Mouse (Mus musculus): ENCODE results near the gene Ehmt1. TPM values are rescaled to one million over a fixed set of nuclear protein-coding genes. Genes with fewer than 3 reads are reported as not detected.

Gene Ehmt1
- polyA plus RNA-seq, 1 experiment = 14.8 TPM

GRCm38 (mm10) chr2:24888895-24889294 lies 30.5 kb downstream of the Ehmt1 start:
- TF ChIP-seq POLR2A (IDR thresholded peaks at IDR 0.05; ENCODE audit: insufficient read length, low read depth) (no peak), TCF12 (IDR thresholded peaks at IDR 0.05; ENCODE audit: insufficient read depth, poor library complexity, severe bottlenecking) (no peak), USF1 (IDR thresholded peaks at IDR 0.05; ENCODE audit: low read depth) (no peak), REST (IDR thresholded peaks at IDR 0.05; ENCODE audit: insufficient read depth, insufficient read length) (no peak), CEBPB (IDR thresholded peaks at IDR 0.05; ENCODE audit: insufficient read depth, poor library complexity, severe bottlenecking) (no peak), E2F4 (IDR thresholded peaks at IDR 0.05; ENCODE audit: insufficient read depth) (no peak), MAX (IDR thresholded peaks at IDR 0.05; ENCODE audit: low read depth) (no peak)
- Histone ChIP-seq H3K36me3 (ENCODE audit: control insufficient read depth, insufficient read depth) (peaks cover 12% of the 10 kb centered on the region), H3ac (ENCODE audit: control insufficient read depth, insufficient read length) (no peak overlapping the region), H3K27me3 (ENCODE audit: control insufficient read depth, insufficient read depth, insufficient read length) (no peaks in the 10 kb centered on the region), H3K4me2 (ENCODE audit: low read depth) (no peak overlapping the region), H3K79me2 (ENCODE audit: control insufficient read depth, insufficient read depth) (peaks cover 63% of the 10 kb centered on the region), H3K4me3 (no peak overlapping the region)

- Histone ChIP-seq H3K27me3 (ENCODE audit: control insufficient read depth, insufficient read depth, insufficient read length) (no peaks in the 10 kb centered on the region), H3ac (ENCODE audit: control insufficient read depth, insufficient read length) (no peak overlapping the region), H3K4me2 (ENCODE audit: low read depth) (no peak overlapping the region), H3K4me3 (no peak overlapping the region), H3K36me3 (ENCODE audit: control insufficient read depth, insufficient read depth) (peaks cover 22% of the 10 kb centered on the region), H3K79me2 (ENCODE audit: control insufficient read depth, insufficient read depth) (no peaks in the 10 kb centered on the region)
- no peak for TF ChIP-seq USF1 (IDR thresholded peaks at IDR 0.05; ENCODE audit: low read depth)
- no peak for TF ChIP-seq POLR2AphosphoS2 (IDR thresholded peaks at IDR 0.05; ENCODE audit: insufficient read length, low read depth)
- TF ChIP-seq TCF3 (IDR thresholded peaks at IDR 0.05; ENCODE audit: insufficient read length, low read depth) = no peak
- no peak for TF ChIP-seq MAX (IDR thresholded peaks at IDR 0.05; ENCODE audit: low read depth)
- no peak for TF ChIP-seq MYOD1 (IDR thresholded peaks at IDR 0.05; ENCODE audit: control insufficient read depth in 1 of 3, insufficient read length in 2 of 3, low read depth in 2 of 3)
- no peak for TF ChIP-seq MYOG (IDR thresholded peaks at IDR 0.05; ENCODE audit: control insufficient read depth in 1 of 3, insufficient read depth in 1 of 3, insufficient read length in 2 of 3, low read depth in 2 of 3)
- no peak for TF ChIP-seq POLR2A (IDR thresholded peaks at IDR 0.05; ENCODE audit: insufficient read length, low read depth)
- TF ChIP-seq CEBPB (IDR thresholded peaks at IDR 0.05; ENCODE audit: insufficient read depth, poor library complexity, severe bottlenecking) = no peak
- TF ChIP-seq TCF12 (IDR thresholded peaks at IDR 0.05; ENCODE audit: insufficient read depth, poor library complexity, severe bottlenecking) = no peak
- TF ChIP-seq REST (IDR thresholded peaks at IDR 0.05; ENCODE audit: insufficient read depth, insufficient read length) = no peak
- TF ChIP-seq SRF (IDR thresholded peaks at IDR 0.05; ENCODE audit: control insufficient read depth, insufficient read length, low read depth) = no peak
- no peak for TF ChIP-seq E2F4 (IDR thresholded peaks at IDR 0.05; ENCODE audit: insufficient read depth)
These were observed 38.7 kb downstream of the Ehmt1 start for GRCm38 (mm10) chr2:24880686-24881085.

- TF ChIP-seq CEBPB (IDR thresholded peaks at IDR 0.05; ENCODE audit: insufficient read depth, poor library complexity, severe bottlenecking) = no peak
- no peak overlapping the region for H3K4me2 ChIP-seq (ENCODE audit: low read depth)
- H3K4me3 ChIP-seq = no peak overlapping the region
- peaks cover 30% of the 10 kb centered on the region for H3K36me3 ChIP-seq (ENCODE audit: control insufficient read depth, insufficient read depth)
- no peak overlapping the region for H3ac ChIP-seq (ENCODE audit: control insufficient read depth, insufficient read length)
- no peaks in the 10 kb centered on the region for H3K27me3 ChIP-seq (ENCODE audit: control insufficient read depth, insufficient read depth, insufficient read length)
- H3K79me2 ChIP-seq (ENCODE audit: control insufficient read depth, insufficient read depth) = peaks cover 5% of the 10 kb centered on the region
These were observed 48.5 kb downstream of the Ehmt1 start for GRCm38 (mm10) chr2:24870952-24871351.

- Histone ChIP-seq H3K4me2 (ENCODE audit: low read depth) (no peak overlapping the region), H3K36me3 (ENCODE audit: control insufficient read depth, insufficient read depth) (peaks cover 34% of the 10 kb centered on the region), H3ac (ENCODE audit: control insufficient read depth, insufficient read length) (no peak overlapping the region), H3K4me3 (no peak overlapping the region), H3K79me2 (ENCODE audit: control insufficient read depth, insufficient read depth) (peaks cover 5% of the 10 kb centered on the region), H3K27me3 (ENCODE audit: control insufficient read depth, insufficient read depth, insufficient read length) (no peaks in the 10 kb centered on the region)
- TF ChIP-seq MAX (IDR thresholded peaks at IDR 0.05; ENCODE audit: low read depth) (no peak), CEBPB (IDR thresholded peaks at IDR 0.05; ENCODE audit: insufficient read depth, poor library complexity, severe bottlenecking) (no peak), E2F4 (IDR thresholded peaks at IDR 0.05; ENCODE audit: insufficient read depth) (no peak), MYOG (IDR thresholded peaks at IDR 0.05; ENCODE audit: control insufficient read depth in 1 of 3, insufficient read depth in 1 of 3, insufficient read length in 2 of 3, low read depth in 2 of 3) (no peak), TCF12 (IDR thresholded peaks at IDR 0.05; ENCODE audit: insufficient read depth, poor library complexity, severe bottlenecking) (no peak), TCF3 (IDR thresholded peaks at IDR 0.05; ENCODE audit: insufficient read length, low read depth) (no peak), MYOD1 (IDR thresholded peaks at IDR 0.05; ENCODE audit: control insufficient read depth in 1 of 3, insufficient read length in 2 of 3, low read depth in 2 of 3) (no peak), POLR2AphosphoS2 (IDR thresholded peaks at IDR 0.05; ENCODE audit: insufficient read length, low read depth) (no peak), POLR2A (IDR thresholded peaks at IDR 0.05; ENCODE audit: insufficient read length, low read depth) (no peak), REST (IDR thresholded peaks at IDR 0.05; ENCODE audit: insufficient read depth, insufficient read length) (no peak), SRF (IDR thresholded peaks at IDR 0.05; ENCODE audit: control insufficient read depth, insufficient read length, low read depth) (no peak), USF1 (IDR thresholded peaks at IDR 0.05; ENCODE audit: low read depth) (no peak)
These were observed 56.4 kb downstream of the Ehmt1 start for GRCm38 (mm10) chr2:24863010-24863409.

- Histone ChIP-seq H3K27me3 (ENCODE audit: control insufficient read depth, insufficient read depth, insufficient read length) (no peaks in the 10 kb centered on the region), H3K36me3 (ENCODE audit: control insufficient read depth, insufficient read depth) (peaks cover 23% of the 10 kb centered on the region), H3K79me2 (ENCODE audit: control insufficient read depth, insufficient read depth) (no peaks in the 10 kb centered on the region), H3K4me2 (ENCODE audit: low read depth) (no peak overlapping the region), H3K4me3 (no peak overlapping the region), H3ac (ENCODE audit: control insufficient read depth, insufficient read length) (no peak overlapping the region)
- TF ChIP-seq CEBPB (IDR thresholded peaks at IDR 0.05; ENCODE audit: insufficient read depth, poor library complexity, severe bottlenecking) (no peak), SRF (IDR thresholded peaks at IDR 0.05; ENCODE audit: control insufficient read depth, insufficient read length, low read depth) (no peak), MYOG (IDR thresholded peaks at IDR 0.05; ENCODE audit: control insufficient read depth in 1 of 3, insufficient read depth in 1 of 3, insufficient read length in 2 of 3, low read depth in 2 of 3) (no peak), REST (IDR thresholded peaks at IDR 0.05; ENCODE audit: insufficient read depth, insufficient read length) (no peak), USF1 (IDR thresholded peaks at IDR 0.05; ENCODE audit: low read depth) (no peak), MAX (IDR thresholded peaks at IDR 0.05; ENCODE audit: low read depth) (no peak), E2F4 (IDR thresholded peaks at IDR 0.05; ENCODE audit: insufficient read depth) (no peak), POLR2A (IDR thresholded peaks at IDR 0.05; ENCODE audit: insufficient read length, low read depth) (no peak), MYOD1 (IDR thresholded peaks at IDR 0.05; ENCODE audit: control insufficient read depth in 1 of 3, insufficient read length in 2 of 3, low read depth in 2 of 3) (no peak), TCF3 (IDR thresholded peaks at IDR 0.05; ENCODE audit: insufficient read length, low read depth) (no peak)
These were observed 67.0 kb downstream of the Ehmt1 start for GRCm38 (mm10) chr2:24852408-24852807.

Data from myocyte (in vitro differentiated cells).